Mouse (Mus musculus) cortical plate, adult 2 months (tissue): ENCODE measurements around the gene Wdr26.

Experiments used
- CTCF ChIP-seq: fragments of 200-500 bp; IDR thresholded peaks from 2 replicates; pipeline ENCODE4 v1.5.1; 2011; ENCODE audit warnings: mild to moderate bottlenecking, control low read depth, low read length; ENCODE audit not compliant: insufficient read depth; ENCODE audit errors: extremely low read depth
- POLR2A ChIP-seq: fragments of 200-500 bp; IDR thresholded peaks from 2 replicates; pipeline ENCODE4 v1.6.1; 2011; ENCODE audit warnings: mild to moderate bottlenecking, low read length, control low read depth; ENCODE audit not compliant: insufficient read depth; ENCODE audit errors: extremely low read depth

- TF ChIP-seq CTCF (no peak), POLR2A (no peak)
These were observed 46.1 kb upstream of the Wdr26 start for GRCm38 (mm10) chr1:181257585-181258555.
